Mouse (Mus musculus) urinary bladder, postnatal 25 days (tissue): ENCODE results near the gene P3h3.
A peak's percentile ranks its signal among the peaks of the same experiment; 100 is the strongest.
"Not testable (repeated sequence)": the region's sequence is repeated elsewhere in the genome, so short reads cannot be mapped to it uniquely, and the experiment has no call there.

Experiments used
- DNase-seq: peaks from one replicate; pipeline ENCODE4 v3.0.0; 2022; ENCODE audit warnings: low spot score

The P3h3 gene

GRCm38 (mm10) chr6:124856916-124857839 lies at the start of gene P3h3:
P3h3 (minus strand) TSS chr6:124857752.
- peak; percentile 74 for DNase-seq

- no peak for DNase-seq
Observed at GRCm38 (mm10) chr6:124904991-124905860, 47.7 kb upstream of the P3h3 start.

- DNase-seq: peak; percentile 51
Observed at GRCm38 (mm10) chr6:124904161-124904981, 46.8 kb upstream of the P3h3 start.

- DNase-seq: peak; percentile 97
Observed at GRCm38 (mm10) chr6:124903580-124904151, 46.1 kb upstream of the P3h3 start.

GRCm38 (mm10) chr6:124901851-124902250 lies 44.3 kb upstream of the P3h3 start:
- DNase-seq: no peak

GRCm38 (mm10) chr6:124900801-124901480 lies 43.4 kb upstream of the P3h3 start:
- no peak for DNase-seq

GRCm38 (mm10) chr6:124900056-124900800 lies 42.7 kb upstream of the P3h3 start:
- no peak for DNase-seq

GRCm38 (mm10) chr6:124898359-124898758 lies 40.8 kb upstream of the P3h3 start:
- DNase-seq: no peak

- not testable (repeated sequence) for DNase-seq
Observed at GRCm38 (mm10) chr6:124894113-124894512, 36.6 kb upstream of the P3h3 start.

- DNase-seq: no peak
Observed at GRCm38 (mm10) chr6:124890997-124891396, 33.4 kb upstream of the P3h3 start.

GRCm38 (mm10) chr6:124888555-124889125 lies 31.1 kb upstream of the P3h3 start:
- no peak for DNase-seq

- no peak for DNase-seq
Observed at GRCm38 (mm10) chr6:124887986-124888385, 30.4 kb upstream of the P3h3 start, which contains the start of gene Cd4. Cd4 (minus strand) TSS chr6:124888221.

GRCm38 (mm10) chr6:124885956-124886381 lies 28.4 kb upstream of the P3h3 start:
- DNase-seq: no peak

GRCm38 (mm10) chr6:124884714-124885500 lies 27.4 kb upstream of the P3h3 start:
- no peak for DNase-seq

- no peak for DNase-seq
Observed at GRCm38 (mm10) chr6:124883351-124883750, 25.8 kb upstream of the P3h3 start.

- DNase-seq: no peak
Observed at GRCm38 (mm10) chr6:124881821-124882220, 24.3 kb upstream of the P3h3 start.

- DNase-seq: no peak
Observed at GRCm38 (mm10) chr6:124879390-124879789, 21.8 kb upstream of the P3h3 start.

GRCm38 (mm10) chr6:124874348-124874747 lies 16.8 kb upstream of the P3h3 start:
- DNase-seq: no peak

GRCm38 (mm10) chr6:124866560-124866959 lies 9.0 kb upstream of the P3h3 start:
- no peak for DNase-seq
